Mouse (Mus musculus) heart, postnatal 36 days (tissue): ENCODE measurements at regions not wholly inside any gene's neighbourhood (a gene's known extent, or its start where the extent isn't known, plus 50 kb on each side); places are given as distances from the start of the nearest gene placed in this dataset.

Experiments used
- DNase-seq, 2 experiments: peaks; one replicate each; pipeline ENCODE4 v3.0.0; 2021 to 2022
- intact Hi-C: fragments of 180-260 bp; cut with DNase I; formaldehyde crosslinking; loops from one replicate; pipeline ENCODE4 v1.15.1; 2025

GRCm38 (mm10) chr19:21913005-21913670 is 135.0 kb downstream of the Cemip2 start:
- DNase-seq = peak; percentile 38 to 54
- intact Hi-C loops = loop anchor here (1.0 to 2.0 kb wide), 2 partner anchors 14 to 31 kb away; no protein-coding TSS in a partner anchor

- intact Hi-C loops = loop anchor here (1.0 to 2.0 kb wide), 2 partner anchors 15 to 32 kb away; no protein-coding TSS in a partner anchor
- peak; percentile 22 to 32 for DNase-seq
Measured at GRCm38 (mm10) chr19:21913748-21914611, 135.8 kb downstream of the Cemip2 start.

- intact Hi-C loops = no loop called here
- no peak for DNase-seq
Measured at GRCm38 (mm10) chr19:21914658-21915057, 136.5 kb downstream of the Cemip2 start.

GRCm38 (mm10) chr19:21918113-21918512 is 140.0 kb downstream of the Cemip2 start:
- no peak for DNase-seq
- intact Hi-C loops = no loop called here

GRCm38 (mm10) chr19:21919074-21919473 is 140.9 kb downstream of the Cemip2 start:
- DNase-seq = no peak
- intact Hi-C loops = no loop called here

- DNase-seq = no peak
- intact Hi-C loops = loop anchor here (5.0 kb wide), 3 partner anchors 43 to 368 kb away; no protein-coding TSS in a partner anchor
Measured at GRCm38 (mm10) chr19:21940114-21940513, 162.0 kb downstream of the Cemip2 start.

GRCm38 (mm10) chr19:21941720-21942119 is 163.6 kb downstream of the Cemip2 start:
- intact Hi-C loops = loop anchor here (2.0 to 5.0 kb wide), 6 partner anchors 44 to 369 kb away; no protein-coding TSS in a partner anchor
- DNase-seq = no peak

GRCm38 (mm10) chr19:21942286-21942685 is 164.1 kb downstream of the Cemip2 start:
- intact Hi-C loops = loop anchor here (2.0 to 5.0 kb wide), 6 partner anchors 45 to 370 kb away; no protein-coding TSS in a partner anchor
- DNase-seq = peak; percentile 21 to 31

- peak; percentile 48 to 56 for DNase-seq
- intact Hi-C loops = loop anchor here (1.0 to 5.0 kb wide), 8 partner anchors 46 to 371 kb away; partner anchors contain the start of gene Cemip2
Measured at GRCm38 (mm10) chr19:21943407-21943806, 165.3 kb downstream of the Cemip2 start.

- DNase-seq = peak in 1 of 2 experiments; percentile 6
- intact Hi-C loops = no loop called here
Measured at GRCm38 (mm10) chr19:21946262-21946922, 168.2 kb downstream of the Cemip2 start.

- intact Hi-C loops = no loop called here
Measured at GRCm38 (mm10) chr19:21948030-21948429, 169.9 kb downstream of the Cemip2 start.

GRCm38 (mm10) chr19:21962635-21963034 is 176.2 kb upstream of the Trpm3 start:
- DNase-seq = no peak
- intact Hi-C loops = no loop called here

More at GRCm38 (mm10) chr19:21948030-21948429, 169.9 kb downstream of the Cemip2 start:
- DNase-seq = no peak

- no peak for DNase-seq
- intact Hi-C loops = no loop called here
Measured at GRCm38 (mm10) chr19:21989857-21990256, 149.0 kb upstream of the Trpm3 start.

GRCm38 (mm10) chr19:21990970-21991369 is 147.9 kb upstream of the Trpm3 start:
- DNase-seq = peak in 1 of 2 experiments; percentile 11
- intact Hi-C loops = no loop called here

GRCm38 (mm10) chr19:21991413-21991812 is 147.4 kb upstream of the Trpm3 start:
- intact Hi-C loops = no loop called here
- no peak for DNase-seq

- no peak for DNase-seq
- intact Hi-C loops = no loop called here
Measured at GRCm38 (mm10) chr19:21999621-22000020, 139.2 kb upstream of the Trpm3 start.

GRCm38 (mm10) chr19:22008053-22008935 is 130.6 kb upstream of the Trpm3 start:
- intact Hi-C loops = no loop called here
- DNase-seq = no peak

- DNase-seq = no peak
- intact Hi-C loops = no loop called here
Measured at GRCm38 (mm10) chr19:22010239-22010638, 128.6 kb upstream of the Trpm3 start.

- DNase-seq = no peak
Measured at GRCm38 (mm10) chr19:22015854-22016610, 122.8 kb upstream of the Trpm3 start.

More at GRCm38 (mm10) chr19:22015854-22016610, 122.8 kb upstream of the Trpm3 start:
- intact Hi-C loops = no loop called here
